Mouse (Mus musculus) c-Kit-positive CD71-negative TER-119-negative erythroid progenitor cells, embryonic 14.5 days (primary cell): Measurements from ENCODE around the gene Gm20388.
A peak's percentile ranks its signal among the peaks of the same experiment; 100 is the strongest.

Source experiments
- DNase-seq: peaks from one replicate; pipeline ENCODE4 v3.0.0-alpha.2; 2013; ENCODE audit warnings: low read depth

Gene Gm20388

GRCm38 (mm10) chr8:122441326-122441725, 2530.7 kb downstream of the Gm20388 start:
- no peak for DNase-seq

- no peak for DNase-seq
Measured at GRCm38 (mm10) chr8:122442356-122442755, 2531.7 kb downstream of the Gm20388 start.

GRCm38 (mm10) chr8:122442781-122443180, 2532.1 kb downstream of the Gm20388 start:
- DNase-seq = no peak

- DNase-seq = peak; percentile 99
Measured at GRCm38 (mm10) chr8:122443262-122444006, 2532.8 kb downstream of the Gm20388 start, which contains the start of gene Mvd. Gene Mvd, minus strand, starts transcription at chr8:122443422.

GRCm38 (mm10) chr8:122444058-122444748, 2533.6 kb downstream of the Gm20388 start:
- no peak for DNase-seq

- DNase-seq = no peak
Measured at GRCm38 (mm10) chr8:122445203-122445602, 2534.6 kb downstream of the Gm20388 start.

- no peak for DNase-seq
Measured at GRCm38 (mm10) chr8:122451161-122451703, 2540.6 kb downstream of the Gm20388 start.

- DNase-seq = no peak
Measured at GRCm38 (mm10) chr8:122452154-122452553, 2541.5 kb downstream of the Gm20388 start.

GRCm38 (mm10) chr8:122454409-122454808, 2543.8 kb downstream of the Gm20388 start:
- DNase-seq = no peak

- no peak for DNase-seq
Measured at GRCm38 (mm10) chr8:122457171-122457570, 2546.5 kb downstream of the Gm20388 start.

GRCm38 (mm10) chr8:122459218-122459900, 2548.7 kb downstream of the Gm20388 start:
- DNase-seq = no peak

GRCm38 (mm10) chr8:122459990-122460389, 2549.3 kb downstream of the Gm20388 start:
- DNase-seq = no peak

- no peak for DNase-seq
Measured at GRCm38 (mm10) chr8:122460524-122461472, 2550.2 kb downstream of the Gm20388 start, which contains the start of gene Snai3. Gene Snai3, minus strand, starts transcription at chr8:122460733.

GRCm38 (mm10) chr8:122461473-122462148, 2551.0 kb downstream of the Gm20388 start:
- DNase-seq = no peak

- no peak for DNase-seq
Measured at GRCm38 (mm10) chr8:122462510-122462909, 2551.9 kb downstream of the Gm20388 start.

- no peak for DNase-seq
Measured at GRCm38 (mm10) chr8:122463651-122464640, 2553.3 kb downstream of the Gm20388 start.

- DNase-seq = no peak
Measured at GRCm38 (mm10) chr8:122464985-122465384, 2554.3 kb downstream of the Gm20388 start.

GRCm38 (mm10) chr8:122467816-122468215, 2557.2 kb downstream of the Gm20388 start:
- DNase-seq = no peak

GRCm38 (mm10) chr8:122469407-122469806, 2558.8 kb downstream of the Gm20388 start:
- DNase-seq = no peak
